Mouse (Mus musculus) E14TG2a.4 (cell line): Measurements from ENCODE around the gene Pcyox1.

Experiments used
- H3K27me3 ChIP-seq: 2 replicates; pipeline ENCODE4 v1.6.1; 2014; ENCODE audit warnings: low read length, control low read depth; ENCODE audit not compliant: insufficient read depth
- H3K36me3 ChIP-seq: 2 replicates; pipeline ENCODE4 v1.6.1; 2014; ENCODE audit warnings: low read length, control low read depth; ENCODE audit not compliant: insufficient read depth
- H3K4me1 ChIP-seq: replicated peaks from 2 replicates; pipeline ENCODE4 v1.6.1; 2014; ENCODE audit warnings: low read depth, low read length, control low read depth
- H3K4me3 ChIP-seq: replicated peaks from 2 replicates; pipeline ENCODE4 v1.5.1; 2014; ENCODE audit warnings: mild to moderate bottlenecking, low read length
- H3K9me3 ChIP-seq: 2 replicates; pipeline ENCODE4 v1.6.1; 2014; ENCODE audit warnings: low read length, control low read depth
- CTCF ChIP-seq: conservative IDR thresholded peaks from 2 replicates; pipeline ENCODE4 v1.5.1; 2014; ENCODE audit warnings: low read length
- NANOG ChIP-seq: IDR thresholded peaks from 2 replicates; pipeline ENCODE4 v1.6.1; 2014; ENCODE audit warnings: borderline replicate concordance, low read length, mixed read lengths
- POU5F1 ChIP-seq: IDR thresholded peaks from 2 replicates; pipeline ENCODE4 v1.6.1; 2014; ENCODE audit warnings: low read length, borderline replicate concordance

The Pcyox1 gene

DNA sequence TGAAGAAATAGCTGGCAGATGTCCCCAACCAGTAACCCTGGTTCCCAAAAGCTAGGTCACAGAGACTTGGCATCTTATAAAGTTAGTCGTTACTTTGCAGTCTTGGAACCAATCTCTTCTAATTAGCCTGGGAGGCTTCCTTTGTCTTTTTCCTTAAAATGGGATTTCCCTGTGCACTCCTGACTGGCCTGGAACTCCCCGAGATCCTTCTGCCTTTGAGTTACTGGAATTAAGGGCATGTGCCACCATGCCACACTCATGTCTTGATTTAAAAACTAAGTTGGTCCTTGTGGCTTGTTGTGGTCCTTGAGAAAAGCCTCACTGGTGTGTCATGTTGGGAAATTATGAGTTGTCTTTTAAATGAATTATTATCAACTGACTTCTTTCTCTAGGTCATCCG lies 18.6 kb downstream of the Pcyox1 start:
- no peak for TF ChIP-seq CTCF
- TF ChIP-seq POU5F1, result no peak
- no peak for TF ChIP-seq NANOG
- H3K36me3 ChIP-seq, result peaks cover 69% of the 10 kb centered on the region

DNA sequence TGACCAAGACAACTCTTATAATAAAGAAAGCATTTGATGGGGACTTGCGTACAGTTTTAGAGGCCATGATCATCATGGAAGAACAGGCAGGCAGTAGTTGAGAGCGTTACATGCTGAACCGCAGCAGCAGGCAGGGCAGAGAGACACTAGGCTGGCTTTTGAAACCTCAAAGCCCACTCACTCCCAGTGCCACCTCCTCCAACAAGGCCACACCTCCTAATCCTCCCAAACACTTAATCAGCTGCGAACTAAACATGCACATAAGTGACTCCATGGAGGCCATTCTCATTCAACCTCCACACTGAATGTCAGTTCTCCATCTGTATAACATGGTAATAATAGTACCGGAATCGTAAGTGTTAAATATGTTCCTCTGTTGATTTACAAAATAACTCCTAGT lies 23.4 kb downstream of the Pcyox1 start:
- Histone ChIP-seq H3K4me1 (peaks cover 40% of the 10 kb centered on the region), H3K36me3 (peaks cover 74% of the 10 kb centered on the region), H3K27me3 (no peaks in the 10 kb centered on the region), H3K9me3 (no peaks in the 10 kb centered on the region), H3K4me3 (peak overlapping the region; percentile 100)
- no peak for TF ChIP-seq POU5F1
- TF ChIP-seq CTCF, result no peak
- TF ChIP-seq NANOG, result no peak

More for the DNA sequence above, 18.6 kb downstream of the Pcyox1 start:
- Histone ChIP-seq H3K4me1 (peaks cover 18% of the 10 kb centered on the region), H3K4me3 (no peak overlapping the region), H3K27me3 (no peaks in the 10 kb centered on the region), H3K9me3 (no peaks in the 10 kb centered on the region)

DNA sequence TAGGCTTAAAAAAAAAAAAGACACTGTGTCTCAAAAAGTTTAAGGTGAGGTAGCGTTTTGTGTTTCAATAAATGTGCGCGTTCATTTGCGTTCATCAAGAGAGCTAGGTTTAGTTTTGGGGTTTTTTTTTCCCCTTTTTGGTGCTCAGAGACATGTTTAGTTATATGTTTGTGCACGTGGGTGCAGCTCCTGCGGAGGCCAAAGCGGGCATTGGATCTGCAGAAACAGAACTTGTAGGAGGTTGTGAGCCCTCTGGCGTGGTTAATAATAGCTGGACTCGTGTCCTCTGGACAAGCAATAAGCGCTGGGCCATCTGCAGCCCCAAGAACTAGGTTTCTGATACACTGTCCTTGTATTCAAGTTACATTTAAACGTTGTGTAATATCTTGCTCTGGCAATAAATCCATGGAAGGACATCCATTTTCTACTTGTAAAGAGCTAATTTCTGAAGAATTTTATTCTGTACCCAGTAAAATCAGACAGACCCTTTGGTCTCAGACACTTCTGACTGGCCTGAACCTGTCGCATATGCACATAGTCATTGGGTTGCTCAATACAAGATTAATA lies 24.9 kb downstream of the Pcyox1 start:
- TF ChIP-seq NANOG, result no peak
- TF ChIP-seq POU5F1, result no peak
- TF ChIP-seq CTCF, result no peak
- Histone ChIP-seq H3K9me3 (no peaks in the 10 kb centered on the region), H3K4me1 (peaks cover 54% of the 10 kb centered on the region), H3K4me3 (peak overlapping the region; percentile 100), H3K27me3 (no peaks in the 10 kb centered on the region), H3K36me3 (peaks cover 74% of the 10 kb centered on the region)

DNA sequence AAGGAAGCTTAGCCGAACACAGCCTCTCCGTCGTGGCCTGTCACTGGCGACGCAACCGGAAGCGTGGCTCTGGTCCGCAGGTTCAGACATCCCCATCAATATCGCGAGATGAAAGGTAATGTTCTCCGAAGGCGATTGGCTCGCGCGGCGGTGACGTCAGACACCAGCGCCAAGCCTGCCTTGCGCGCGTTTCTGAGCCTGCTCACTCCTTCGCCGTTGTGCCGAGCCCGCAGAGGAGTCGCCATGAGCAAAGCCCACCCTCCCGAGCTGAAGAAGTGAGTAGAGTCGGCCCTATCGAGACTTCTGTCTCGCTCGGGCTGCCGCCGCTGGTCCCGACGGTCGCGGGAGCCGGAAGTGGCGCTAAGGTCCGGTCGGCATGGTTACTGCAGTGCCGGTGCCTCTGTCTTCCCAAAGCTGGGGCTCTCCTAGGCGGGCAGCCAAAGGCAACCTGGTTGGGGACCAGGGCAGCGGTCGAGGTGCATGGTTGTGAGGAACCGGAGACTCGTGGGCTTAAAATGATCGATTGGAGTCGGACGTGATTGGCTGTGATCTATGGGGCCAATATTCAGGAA lies 25.5 kb downstream of the Pcyox1 start:
- Histone ChIP-seq H3K4me3 (peak overlapping the region; percentile 100), H3K27me3 (no peaks in the 10 kb centered on the region), H3K36me3 (peaks cover 74% of the 10 kb centered on the region), H3K4me1 (peaks cover 61% of the 10 kb centered on the region), H3K9me3 (no peaks in the 10 kb centered on the region)
- TF ChIP-seq NANOG, result no peak
- TF ChIP-seq POU5F1, result no peak
- TF ChIP-seq CTCF, result no peak

DNA sequence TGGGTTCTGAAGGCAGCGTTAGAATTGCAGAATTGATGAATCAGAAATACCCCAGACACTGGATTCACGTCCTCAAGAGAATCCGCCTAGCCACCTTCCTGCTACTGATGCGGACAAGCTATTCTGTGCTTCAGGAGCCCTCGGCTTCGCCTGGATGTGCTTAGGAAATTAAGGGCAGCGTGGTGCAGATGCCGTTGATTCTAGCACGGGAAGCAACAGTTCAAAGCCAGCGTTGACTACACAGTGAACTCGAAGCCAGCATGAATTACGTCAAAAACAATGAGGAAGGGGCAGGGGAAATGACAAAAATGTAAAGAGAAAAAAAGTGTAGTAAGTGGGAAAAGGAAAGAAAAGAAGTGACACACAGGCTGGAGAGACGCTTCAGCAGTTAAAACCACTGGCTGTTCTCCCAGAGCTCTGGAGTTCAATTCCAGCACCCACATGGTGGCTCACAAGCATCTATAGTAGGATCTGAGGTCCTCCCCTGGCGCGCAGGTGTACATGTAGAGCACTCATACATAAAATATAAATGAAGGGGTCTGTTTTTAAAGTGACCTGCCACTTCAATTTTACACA lies 26.1 kb downstream of the Pcyox1 start, which contains the start of gene Snrpg:
Gene Snrpg, plus strand, starts transcription at position 541 of the 576 bp plus-strand sequence.
- H3K9me3 ChIP-seq, result no peaks in the 10 kb centered on the region
- no peak for TF ChIP-seq CTCF
- peaks cover 62% of the 10 kb centered on the region for H3K4me1 ChIP-seq
- H3K27me3 ChIP-seq, result no peaks in the 10 kb centered on the region
- H3K36me3 ChIP-seq, result peaks cover 69% of the 10 kb centered on the region
- H3K4me3 ChIP-seq, result peak within 1 kb of the TSS; percentile 100

DNA sequence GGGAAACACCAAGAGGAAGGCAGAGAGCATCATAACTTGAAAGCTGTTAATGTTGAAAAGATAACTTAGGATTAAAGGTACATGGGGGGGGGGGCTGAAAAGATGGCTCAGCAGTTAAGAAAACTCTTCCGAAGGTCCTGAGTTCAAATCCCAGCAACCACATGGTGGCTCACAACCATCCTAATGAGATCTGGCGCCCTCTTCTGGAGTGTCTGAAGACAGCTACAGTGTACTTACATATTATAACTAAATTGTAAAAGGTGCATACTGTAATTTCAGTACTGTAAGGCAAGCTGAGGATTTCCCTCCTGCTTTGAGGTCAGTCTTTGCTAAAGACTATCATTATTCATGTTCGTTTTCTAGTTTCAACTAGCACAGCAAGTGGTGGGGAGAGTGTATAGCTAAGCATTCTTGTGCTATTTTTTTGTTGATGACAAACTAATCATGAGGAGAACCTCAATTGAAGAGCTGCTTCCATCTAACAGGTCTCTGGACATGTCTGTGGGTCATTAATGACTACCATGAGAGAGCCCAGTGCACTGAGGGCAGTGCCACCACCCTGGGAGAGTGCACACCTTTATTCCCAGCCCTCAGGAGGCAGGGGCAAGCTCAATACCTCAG lies 26.8 kb downstream of the Pcyox1 start:
- TF ChIP-seq NANOG, result no peak
- no peak for TF ChIP-seq POU5F1
- TF ChIP-seq CTCF, result peak; percentile 30
- Histone ChIP-seq H3K4me1 (peaks cover 60% of the 10 kb centered on the region), H3K36me3 (peaks cover 63% of the 10 kb centered on the region), H3K4me3 (peak overlapping the region; percentile 100), H3K9me3 (no peaks in the 10 kb centered on the region), H3K27me3 (no peaks in the 10 kb centered on the region)

DNA sequence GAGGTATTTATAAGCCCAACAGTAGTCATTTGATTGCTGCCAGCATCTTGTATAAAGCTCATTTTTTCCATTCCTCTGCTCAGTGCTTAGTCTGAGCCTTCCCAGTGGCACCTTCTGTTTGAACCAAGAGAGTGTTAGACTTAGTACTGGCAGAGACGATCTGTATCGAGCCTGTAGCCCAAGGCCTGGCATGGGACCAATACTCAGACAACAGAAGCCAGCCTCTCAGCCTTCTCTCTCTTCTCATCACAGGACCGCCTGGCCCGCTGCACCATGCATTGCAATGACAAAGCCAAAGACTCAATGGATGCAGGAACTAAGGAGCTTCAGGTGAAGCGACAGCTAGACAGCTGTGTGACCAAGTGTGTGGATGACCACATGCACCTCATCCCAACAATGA lies 28.5 kb downstream of the Pcyox1 start:
- no peak overlapping the region for H3K4me3 ChIP-seq
- H3K9me3 ChIP-seq, result no peaks in the 10 kb centered on the region
- H3K4me1 ChIP-seq, result peaks cover 60% of the 10 kb centered on the region
- TF ChIP-seq NANOG (no peak), POU5F1 (no peak), CTCF (no peak)
- peaks cover 48% of the 10 kb centered on the region for H3K36me3 ChIP-seq
- H3K27me3 ChIP-seq, result peaks cover 3% of the 10 kb centered on the region

DNA sequence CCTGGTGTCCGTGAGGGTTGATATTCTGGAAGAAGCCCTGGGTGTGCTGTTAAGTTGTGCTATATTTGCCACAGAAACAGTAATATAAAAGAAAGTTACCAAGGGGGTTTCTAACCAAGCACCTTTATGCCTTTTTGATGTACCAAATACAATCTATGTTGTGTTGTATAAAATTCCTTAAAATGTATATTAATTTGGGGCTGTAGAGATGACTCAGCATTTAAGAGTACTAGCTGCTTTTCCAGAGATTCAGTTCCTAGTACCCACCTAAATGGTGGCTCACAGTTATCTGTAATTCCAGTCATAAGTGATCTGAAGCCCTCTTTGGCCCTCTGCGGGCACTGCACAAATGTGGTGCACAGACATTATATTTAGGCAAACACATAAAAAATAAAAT lies 30.1 kb downstream of the Pcyox1 start:
- peak overlapping the region; percentile 96 for H3K4me3 ChIP-seq
- H3K4me1 ChIP-seq, result peaks cover 46% of the 10 kb centered on the region
- H3K27me3 ChIP-seq, result peaks cover 3% of the 10 kb centered on the region
- H3K36me3 ChIP-seq, result peaks cover 35% of the 10 kb centered on the region
- TF ChIP-seq NANOG (no peak), CTCF (no peak), POU5F1 (no peak)
- no peaks in the 10 kb centered on the region for H3K9me3 ChIP-seq
